Mouse (Mus musculus) neural tube, embryonic 13.5 days (tissue): ENCODE data around the gene Ttc28. TPM values are rescaled to one million over a fixed set of nuclear protein-coding genes. Genes with fewer than 3 reads are reported as not detected.
"Not testable (repeated sequence)": the region's sequence is repeated elsewhere in the genome, so short reads cannot be mapped to it uniquely, and the experiment has no call there.

ENCODE experiments used
- ATAC-seq: fragments of 200-750 bp; cut with Nextera tagmentation; 2 replicates; pipeline ENCODE4 v1.8.0; 2017; ENCODE audit warnings: low read depth, mild to moderate bottlenecking, moderate TSS enrichment, moderate library complexity
- H3K27ac ChIP-seq: fragments of 300-500 bp; sonication (generic); replicated peaks from 2 replicates; pipeline ENCODE4 v1.5.1; 2015; ENCODE audit warnings: moderate library complexity, mild to moderate bottlenecking, inconsistent platforms
- H3K27me3 ChIP-seq: fragments of 300-500 bp; sonication (generic); 2 replicates; pipeline ENCODE4 v1.6.1; 2015; ENCODE audit warnings: mild to moderate bottlenecking, inconsistent platforms
- H3K36me3 ChIP-seq: fragments of 300-500 bp; sonication (generic); 2 replicates; pipeline ENCODE4 v1.6.1; 2015; ENCODE audit warnings: mild to moderate bottlenecking, inconsistent platforms
- H3K4me1 ChIP-seq: fragments of 300-500 bp; sonication (generic); replicated peaks from 2 replicates; pipeline ENCODE4 v1.6.1; 2015; ENCODE audit warnings: inconsistent platforms
- H3K4me2 ChIP-seq: fragments of 300-500 bp; sonication (generic); 2 replicates; pipeline ENCODE4 v1.6.1; 2015; ENCODE audit warnings: inconsistent platforms, mild to moderate bottlenecking, moderate library complexity
- H3K4me3 ChIP-seq: fragments of 300-500 bp; sonication (generic); 2 replicates; pipeline ENCODE4 v1.5.1; 2015; ENCODE audit warnings: mild to moderate bottlenecking, inconsistent platforms
- H3K9ac ChIP-seq: fragments of 300-500 bp; sonication (generic); 2 replicates; pipeline ENCODE4 v1.6.1; 2015; ENCODE audit warnings: moderate library complexity, mild to moderate bottlenecking, inconsistent platforms
- H3K9me3 ChIP-seq: fragments of 300-500 bp; sonication (generic); 2 replicates; pipeline ENCODE4 v1.6.1; 2016; ENCODE audit warnings: inconsistent platforms
- WGBS: fragments of 180-500 bp; shearing (Covaris S2); methylation state at CpG from one replicate; pipeline ENCODE4 v1.1.7; 2015; 5-methylcytosine and 5-hydroxymethylcytosine counted together
- polyA plus RNA-seq: library from polyadenylated mRNA; unstranded; fragments of >200 nt; fragmentation: Nextera tagmentation; extraction: Ambion mirVana; gene quantifications from 2 replicates; pipeline ENCODE4 v1.2.1, GENCODE M21; 2015

Gene Ttc28
- polyA plus RNA-seq, 1 experiment from 2014 or later, result 18.7 TPM

DNA sequence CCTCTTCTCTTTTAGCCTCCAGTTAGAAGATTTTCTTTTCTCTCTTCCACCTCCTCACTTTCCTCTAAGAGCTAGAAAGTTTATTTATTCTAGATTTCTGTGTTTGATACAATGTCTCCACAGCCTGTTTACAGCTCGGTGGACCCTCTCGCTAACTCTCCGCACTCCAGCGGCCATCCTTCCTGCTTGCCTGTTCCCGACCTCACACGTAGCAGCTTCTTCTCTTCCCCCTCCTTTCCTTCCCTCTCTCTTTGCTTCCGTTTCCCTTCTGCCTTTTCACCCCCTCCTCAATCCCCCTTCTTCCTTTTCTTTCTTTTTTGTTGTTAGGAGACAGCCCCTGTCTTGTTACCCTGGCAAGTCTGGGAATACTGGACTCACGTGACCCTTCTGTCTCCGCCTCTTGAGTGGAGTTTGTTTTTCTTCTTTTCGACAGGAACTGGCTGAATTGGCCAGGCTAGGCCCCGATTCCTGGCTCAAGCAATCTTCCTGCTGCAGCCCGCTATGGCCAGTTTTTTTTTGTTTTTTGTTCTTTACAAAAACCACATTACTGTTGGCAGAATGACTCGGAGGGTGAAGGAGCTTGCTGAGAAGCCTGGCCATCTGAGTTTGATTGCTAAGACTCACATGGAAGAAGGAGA, 20.5 kb upstream of the Ttc28 start:
- Histone ChIP-seq H3K4me1 (no peaks in the 10 kb centered on the region), H3K9ac (no peak overlapping the region), H3K9me3 (no peaks in the 10 kb centered on the region), H3K4me2 (peak overlapping the region; percentile 30), H3K36me3 (no peaks in the 10 kb centered on the region), H3K4me3 (no peak overlapping the region), H3K27me3 (no peaks in the 10 kb centered on the region), H3K27ac (peak overlapping the region; percentile 78)
- WGBS, result 51% methylated on average over 13 of the region's 13 CpGs
- ATAC-seq, result peak; percentile 56

DNA sequence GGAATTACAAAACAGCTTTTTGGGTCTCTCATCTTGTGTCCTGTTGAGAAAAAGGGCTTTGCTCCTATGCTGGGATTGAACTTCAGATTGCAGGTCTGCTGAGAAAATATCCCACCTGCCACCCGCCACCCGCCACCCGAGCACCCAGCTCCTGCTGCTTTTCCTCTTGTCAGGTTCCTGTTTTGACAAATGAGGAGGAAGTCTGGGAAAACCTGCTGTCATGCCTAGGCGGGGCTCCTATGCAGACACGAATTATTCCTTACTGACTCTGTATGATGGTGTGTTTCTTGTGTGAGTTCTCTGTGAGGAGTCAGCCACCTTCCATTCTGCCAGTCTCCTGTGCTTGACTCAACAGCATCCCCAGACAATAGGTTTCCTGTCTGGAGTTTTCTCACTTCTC, 19.2 kb upstream of the Ttc28 start:
- no peaks in the 10 kb centered on the region for H3K27me3 ChIP-seq
- WGBS, result 90% methylated on average over 5 of the region's 5 CpGs
- H3K4me2 ChIP-seq, result no peak overlapping the region
- H3K4me1 ChIP-seq, result no peaks in the 10 kb centered on the region
- H3K9me3 ChIP-seq, result no peaks in the 10 kb centered on the region
- no peak overlapping the region for H3K4me3 ChIP-seq
- ATAC-seq, result no peak
- no peak overlapping the region for H3K9ac ChIP-seq
- H3K36me3 ChIP-seq, result no peaks in the 10 kb centered on the region
- no peak overlapping the region for H3K27ac ChIP-seq

DNA sequence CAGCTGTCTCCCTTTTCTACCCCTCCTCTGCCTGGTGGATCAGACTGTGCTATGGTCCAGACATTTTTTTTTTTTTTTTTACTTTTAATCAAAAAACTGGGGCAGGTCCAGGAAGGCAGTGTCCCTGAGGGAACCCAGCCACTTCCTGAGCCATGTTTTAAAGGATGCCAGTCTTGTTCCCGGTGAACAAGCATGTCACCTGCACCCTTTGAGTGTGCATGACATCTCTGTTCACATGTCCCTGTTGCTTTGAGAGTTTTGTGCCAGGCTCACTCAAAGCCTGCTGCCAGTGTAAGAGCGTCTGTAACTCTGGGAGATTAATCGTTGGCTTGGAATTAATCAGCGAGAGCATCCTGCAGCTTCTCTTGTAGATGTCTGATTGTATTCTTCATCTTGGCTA, 11.1 kb upstream of the Ttc28 start:
- no peak; the same call in 1 of the 2 replicates for ATAC-seq
- H3K27ac ChIP-seq, result peak overlapping the region; percentile 61
- peaks cover 28% of the 10 kb centered on the region for H3K4me1 ChIP-seq
- H3K4me2 ChIP-seq, result no peak overlapping the region
- no peak overlapping the region for H3K4me3 ChIP-seq
- no peaks in the 10 kb centered on the region for H3K36me3 ChIP-seq
- H3K9me3 ChIP-seq, result no peaks in the 10 kb centered on the region
- H3K27me3 ChIP-seq, result no peaks in the 10 kb centered on the region
- H3K9ac ChIP-seq, result no peak overlapping the region
- 69% methylated on average over 4 of the region's 4 CpGs for WGBS

DNA sequence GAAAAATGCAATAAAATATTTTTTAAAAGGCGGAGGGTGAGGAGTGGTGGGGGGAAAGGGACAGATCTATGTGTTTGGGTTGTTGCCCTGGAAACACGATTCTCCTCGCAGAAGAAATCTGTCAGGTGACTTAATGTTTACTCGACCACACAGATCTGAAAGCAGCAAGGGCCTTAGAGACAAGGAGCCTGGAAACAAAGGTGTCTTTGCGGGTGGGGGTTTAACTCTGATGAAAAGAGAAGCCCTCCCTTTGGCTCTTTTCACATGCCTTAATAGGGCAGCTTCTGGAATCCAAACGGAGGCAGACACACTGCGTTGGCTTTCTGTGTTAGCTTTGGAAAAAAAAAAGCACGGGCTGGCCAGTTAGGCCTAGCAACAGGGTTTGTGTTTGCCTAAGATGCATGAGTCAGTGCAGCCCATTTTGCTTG, 10.3 kb upstream of the Ttc28 start:
- no peak for ATAC-seq
- Histone ChIP-seq H3K4me2 (no peak overlapping the region), H3K36me3 (no peaks in the 10 kb centered on the region), H3K9me3 (no peaks in the 10 kb centered on the region), H3K4me1 (peaks cover 28% of the 10 kb centered on the region), H3K9ac (no peak overlapping the region), H3K27ac (peak overlapping the region; percentile 61; the same call in 1 of the 2 replicates), H3K4me3 (no peak overlapping the region), H3K27me3 (no peaks in the 10 kb centered on the region)
- WGBS, result 52% methylated on average over 8 of the region's 8 CpGs

DNA sequence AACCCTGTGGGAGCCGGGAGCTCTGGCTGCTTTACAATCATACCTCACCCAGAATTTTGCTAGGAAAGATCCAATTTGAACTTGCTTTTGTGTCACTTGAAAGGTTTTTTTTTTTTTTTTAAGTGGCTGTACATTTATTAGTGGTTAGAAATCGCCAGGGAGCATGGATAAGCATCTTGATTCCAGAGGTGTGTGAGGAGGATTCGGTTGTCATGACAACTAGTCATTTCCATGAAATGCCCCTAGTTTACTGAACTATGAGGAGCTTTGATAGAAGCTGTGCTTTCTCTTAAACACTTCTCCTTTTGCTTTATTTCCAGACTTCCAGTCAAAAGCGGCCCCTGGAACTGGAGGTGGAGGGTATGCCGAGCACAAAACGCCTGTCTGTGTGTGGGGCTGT, 6.4 kb upstream of the Ttc28 start:
- H3K4me2 ChIP-seq, result no peak overlapping the region
- peaks cover 38% of the 10 kb centered on the region for H3K4me1 ChIP-seq
- WGBS, result 69% methylated on average over 6 of the region's 6 CpGs
- no peaks in the 10 kb centered on the region for H3K27me3 ChIP-seq
- no peak overlapping the region for H3K9ac ChIP-seq
- H3K9me3 ChIP-seq, result no peaks in the 10 kb centered on the region
- H3K36me3 ChIP-seq, result no peaks in the 10 kb centered on the region
- peak overlapping the region; percentile 59 for H3K27ac ChIP-seq
- no peak overlapping the region for H3K4me3 ChIP-seq
- ATAC-seq, result no peak

DNA sequence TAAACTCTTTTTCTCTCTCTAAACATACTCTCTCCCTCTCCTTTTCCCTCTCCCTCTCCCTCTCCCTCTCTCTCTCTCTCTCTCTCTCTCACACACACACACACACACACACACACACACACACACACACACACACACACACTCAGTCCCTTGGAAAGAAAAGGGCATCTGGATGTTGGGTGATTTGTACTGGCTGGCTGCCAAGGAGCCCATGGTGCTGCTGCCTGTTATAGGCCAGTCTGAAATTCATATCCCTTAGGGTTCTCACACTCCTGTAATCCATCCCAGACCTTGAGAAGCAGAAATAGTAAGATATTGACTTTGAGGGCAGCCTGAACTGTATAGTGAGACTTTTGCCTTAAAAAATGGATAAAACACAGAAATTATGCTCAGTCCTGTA, 4.9 kb upstream of the Ttc28 start:
- no peaks in the 10 kb centered on the region for H3K36me3 ChIP-seq
- no peaks in the 10 kb centered on the region for H3K27me3 ChIP-seq
- H3K4me2 ChIP-seq, result no peak overlapping the region
- no peaks in the 10 kb centered on the region for H3K9me3 ChIP-seq
- H3K27ac ChIP-seq, result no peak overlapping the region
- H3K4me1 ChIP-seq, result peaks cover 29% of the 10 kb centered on the region
- H3K4me3 ChIP-seq, result no peak overlapping the region
- no peak overlapping the region for H3K9ac ChIP-seq
- no peak for ATAC-seq

DNA sequence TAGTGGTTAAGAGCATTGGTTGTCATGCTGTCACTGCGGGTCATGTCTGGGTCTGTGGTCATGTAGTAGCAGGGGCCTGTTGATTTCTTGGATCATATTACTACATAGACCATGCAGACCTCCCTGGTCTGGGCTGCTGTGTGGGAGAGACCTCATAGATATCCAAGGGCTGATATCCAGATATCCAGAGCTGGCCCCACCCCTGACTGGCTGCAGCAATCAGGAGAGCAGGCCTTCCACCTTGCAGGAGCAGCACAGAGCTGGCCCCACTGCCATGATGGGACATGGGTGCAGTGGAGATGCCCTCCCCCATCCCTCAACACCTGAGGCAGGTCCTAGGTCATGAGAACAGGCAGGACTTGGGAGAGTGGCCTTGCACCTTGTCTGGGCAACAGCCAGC, 4.3 kb upstream of the Ttc28 start:
- H3K4me1 ChIP-seq, result peaks cover 28% of the 10 kb centered on the region
- H3K9ac ChIP-seq, result no peak overlapping the region
- no peaks in the 10 kb centered on the region for H3K27me3 ChIP-seq
- no peak for ATAC-seq
- H3K36me3 ChIP-seq, result no peaks in the 10 kb centered on the region
- H3K27ac ChIP-seq, result no peak overlapping the region
- H3K4me2 ChIP-seq, result no peak overlapping the region
- 89% methylated on average over 1 of the region's 1 CpGs for whole genome bisulfite sequencing
- no peak overlapping the region for H3K4me3 ChIP-seq
- no peaks in the 10 kb centered on the region for H3K9me3 ChIP-seq

DNA sequence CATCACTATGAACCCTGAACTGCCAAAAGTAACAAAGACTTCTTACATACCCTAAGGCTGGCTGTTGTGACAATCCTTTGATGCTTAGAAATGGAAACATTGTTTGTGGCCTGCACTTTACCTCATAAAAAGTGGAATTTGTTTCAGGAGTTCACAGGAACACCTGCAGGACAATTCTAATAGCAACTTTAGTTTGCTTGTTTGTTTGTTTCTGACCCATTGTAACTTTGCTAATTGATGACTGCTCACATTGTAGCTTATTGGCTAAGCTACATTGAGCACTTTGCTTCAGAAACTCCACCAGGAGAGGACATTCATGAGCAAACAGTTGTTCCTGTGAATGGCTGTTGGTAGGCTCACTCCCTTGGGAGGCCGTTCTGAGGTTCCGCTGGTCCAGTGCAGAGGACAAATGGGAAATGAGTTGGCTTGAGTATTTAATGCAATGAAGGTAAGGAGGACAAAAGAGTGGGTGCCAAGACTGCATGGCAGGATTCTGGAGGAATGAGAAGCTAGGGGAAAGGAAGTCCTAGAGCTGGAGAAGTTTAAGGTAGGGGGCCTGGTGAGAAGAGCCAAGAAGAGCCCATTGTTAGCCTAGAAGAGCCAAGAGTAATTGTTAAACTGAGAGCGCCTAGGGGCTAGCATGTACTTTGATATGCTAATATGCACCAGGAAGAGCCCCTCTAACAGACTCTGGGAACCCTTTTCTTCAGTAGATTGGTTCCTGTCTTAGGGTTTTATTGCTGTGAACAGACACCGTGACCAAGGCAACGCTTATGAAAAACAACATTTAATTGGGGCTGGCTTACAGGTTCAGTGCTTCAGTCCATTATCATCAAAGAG, 1.7 kb upstream of the Ttc28 start:
- Histone ChIP-seq H3K4me3 (no peak overlapping the region), H3K4me2 (no peak overlapping the region), H3K27ac (no peak overlapping the region), H3K9ac (no peak overlapping the region), H3K9me3 (no peaks in the 10 kb centered on the region), H3K4me1 (peaks cover 26% of the 10 kb centered on the region), H3K27me3 (no peaks in the 10 kb centered on the region), H3K36me3 (no peaks in the 10 kb centered on the region)
- WGBS, result 45% methylated on average over 5 of the region's 5 CpGs
- ATAC-seq, result no peak

DNA sequence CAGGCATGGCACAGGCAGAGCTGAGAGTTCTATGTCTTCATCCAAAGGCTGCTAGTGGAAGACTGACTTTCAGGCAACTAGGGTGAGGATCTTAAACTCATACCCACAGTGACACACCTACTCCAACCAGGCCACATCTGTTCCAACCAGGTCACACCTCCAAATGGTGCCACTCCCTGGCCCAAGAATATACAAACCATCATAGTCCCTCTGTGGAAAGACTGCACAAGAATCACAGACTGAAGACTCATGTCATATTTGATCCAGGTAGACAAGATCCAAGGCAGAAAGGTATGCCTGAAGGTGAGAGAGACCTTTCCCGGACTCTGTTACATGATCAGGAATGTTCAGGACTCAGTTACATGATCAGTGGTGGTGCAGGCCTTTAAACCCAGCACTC, 1.1 kb upstream of the Ttc28 start:
- not testable (repeated sequence) for ATAC-seq, H3K9me3 ChIP-seq, H3K4me3 ChIP-seq, H3K27ac ChIP-seq, H3K9ac ChIP-seq, H3K36me3 ChIP-seq, H3K27me3 ChIP-seq, H3K4me2 ChIP-seq
- peaks cover 20% of the 10 kb centered on the region for H3K4me1 ChIP-seq
- WGBS, result 96% methylated on average over 1 of the region's 1 CpGs

DNA sequence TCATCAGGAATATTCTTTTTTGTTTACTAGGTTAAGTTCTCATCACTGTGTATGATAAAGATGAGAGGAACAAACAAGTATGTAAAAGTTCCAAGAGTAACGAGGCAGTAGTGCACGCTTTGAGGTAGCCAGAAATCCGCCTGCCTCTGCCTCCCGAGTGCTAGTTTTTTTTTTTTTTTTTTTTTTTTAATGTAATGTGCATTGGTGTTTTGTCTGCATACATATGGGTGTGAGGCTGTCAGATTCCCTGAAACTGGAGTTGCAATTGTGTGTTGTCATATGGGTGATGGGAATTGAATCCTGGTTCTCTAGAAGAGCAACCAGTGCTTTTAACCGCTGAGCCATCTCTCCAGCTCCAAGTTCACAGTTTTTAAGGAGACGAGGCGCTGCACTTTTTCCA, 561 bp upstream of the Ttc28 start:
- 67% methylated on average over 7 of the region's 7 CpGs for WGBS

DNA sequence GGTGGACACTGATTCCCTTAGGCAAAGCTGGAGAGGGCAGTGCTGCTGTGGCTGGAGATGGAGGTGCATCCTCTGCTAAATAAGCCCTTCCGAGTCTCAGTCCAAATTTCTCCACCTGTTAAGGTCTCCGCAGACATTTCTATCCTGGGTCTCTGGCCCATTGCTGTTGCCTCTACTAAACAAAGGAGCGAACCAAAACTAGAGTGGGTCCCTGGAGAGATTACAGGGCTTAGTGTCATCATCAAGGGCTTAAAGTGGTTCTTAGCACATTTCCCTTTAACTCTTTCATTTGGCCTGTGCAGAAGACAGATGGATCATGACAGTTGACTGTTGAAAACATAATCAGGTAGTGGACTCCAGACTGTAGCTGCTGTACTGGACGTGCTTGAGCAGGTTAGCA, 9.0 kb downstream of the Ttc28 start:
- no peak overlapping the region for H3K9ac ChIP-seq
- no peak for ATAC-seq
- 91% methylated on average over 4 of the region's 4 CpGs for WGBS

More for the DNA sequence above, 561 bp upstream of the Ttc28 start:
- Histone ChIP-seq H3K27me3 (no peaks in the 10 kb centered on the region), H3K4me1 (peaks cover 20% of the 10 kb centered on the region), H3K9ac (peak overlapping the region; percentile 92), H3K36me3 (peaks cover 3% of the 10 kb centered on the region; the same call in 1 of the 2 replicates), H3K4me3 (peak overlapping the region; percentile 82), H3K4me2 (peak overlapping the region; percentile 87), H3K9me3 (no peaks in the 10 kb centered on the region), H3K27ac (peak overlapping the region; percentile 79)
- ATAC-seq, result no peak

DNA sequence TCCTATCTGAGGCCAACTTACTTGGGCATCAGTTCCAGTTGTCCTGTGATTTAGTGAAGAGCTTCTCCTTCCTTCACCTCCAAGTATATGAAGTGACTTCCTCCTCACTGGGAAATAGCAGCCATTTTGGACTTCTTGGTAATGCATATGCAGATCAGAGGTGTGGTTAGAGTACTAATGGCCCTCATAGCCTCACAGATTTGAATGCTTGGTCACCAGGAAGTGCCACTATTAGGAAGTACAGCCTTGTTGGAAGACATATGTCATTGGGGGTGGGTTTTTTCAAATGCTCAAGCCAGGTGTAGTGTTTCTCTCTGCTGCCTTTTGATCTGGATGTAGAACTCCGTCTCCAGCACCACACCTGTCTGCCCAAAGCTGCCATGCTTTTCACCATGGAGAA, 10.3 kb downstream of the Ttc28 start:
- Histone ChIP-seq H3K36me3 (peaks cover 49% of the 10 kb centered on the region), H3K27ac (no peak overlapping the region), H3K4me1 (no peaks in the 10 kb centered on the region), H3K9ac (no peak overlapping the region), H3K9me3 (no peaks in the 10 kb centered on the region), H3K4me3 (no peak overlapping the region), H3K4me2 (no peak overlapping the region), H3K27me3 (no peaks in the 10 kb centered on the region)
- WGBS, result 83% methylated on average over 1 of the region's 1 CpGs
- ATAC-seq, result no peak

More for the DNA sequence above, 9.0 kb downstream of the Ttc28 start:
- Histone ChIP-seq H3K4me2 (no peak overlapping the region), H3K27ac (no peak overlapping the region), H3K4me1 (no peaks in the 10 kb centered on the region), H3K9me3 (no peaks in the 10 kb centered on the region), H3K36me3 (peaks cover 36% of the 10 kb centered on the region), H3K27me3 (no peaks in the 10 kb centered on the region), H3K4me3 (no peak overlapping the region)
